Mouse (Mus musculus): Measurements from ENCODE around the gene Akr1b10. TPM values are rescaled to one million over a fixed set of nuclear protein-coding genes. Genes with fewer than 3 reads are reported as not detected.
A peak's percentile ranks its signal among the peaks of the same experiment; 100 is the strongest.
"Not testable (repeated sequence)": the region's sequence is repeated elsewhere in the genome, so short reads cannot be mapped to it uniquely, and the experiment has no call there.

Akr1b10 gene
- polyA plus RNA-seq, 1 experiment from 2014 or later: 13.7 TPM

- H3K9me3 ChIP-seq (replicated peaks): no peaks in the 10 kb centered on the region
- no peak overlapping the region for H3K27ac ChIP-seq (replicated peaks)
- WGBS: 54% methylated on average over 8 of the region's 8 CpGs
- no peaks in the 10 kb centered on the region for H3K27me3 ChIP-seq (replicated peaks)
- no peak for ATAC-seq (ENCODE audit: low FRiP score)
- H3K4me1 ChIP-seq: peaks cover 15% of the 10 kb centered on the region
- no peak overlapping the region for H3K4me3 ChIP-seq (replicated peaks)
- H3K9ac ChIP-seq (replicated peaks): no peak overlapping the region
- peak overlapping the region; percentile 66 for H3K4me2 ChIP-seq
- no peaks in the 10 kb centered on the region for H3K36me3 ChIP-seq
Observed at GRCm38 (mm10) chr6:34383401-34383800, 617 bp upstream of the Akr1b10 start.

GRCm38 (mm10) chr6:34384701-34385370 is 818 bp downstream of the Akr1b10 start:
- peak overlapping the region; percentile 41 for H3K4me3 ChIP-seq (replicated peaks)
- H3K27ac ChIP-seq (replicated peaks): peak overlapping the region; percentile 56; the same call in 1 of the 2 replicates
- peaks cover 15% of the 10 kb centered on the region for H3K4me1 ChIP-seq
- 4% methylated on average over 13 of the region's 13 CpGs for WGBS
- ATAC-seq (ENCODE audit: low FRiP score): peak; percentile 57; the same call in 1 of the 2 replicates
- no peaks in the 10 kb centered on the region for H3K36me3 ChIP-seq
- H3K9ac ChIP-seq (replicated peaks): peak overlapping the region; percentile 38; the same call in 1 of the 2 replicates
- H3K27me3 ChIP-seq (replicated peaks): no peaks in the 10 kb centered on the region
- H3K4me2 ChIP-seq: peak overlapping the region; percentile 66
- no peaks in the 10 kb centered on the region for H3K9me3 ChIP-seq (replicated peaks)

GRCm38 (mm10) chr6:34388420-34389156 is 4.6 kb downstream of the Akr1b10 start:
- Histone ChIP-seq H3K9ac (replicated peaks) (no peak overlapping the region), H3K4me3 (replicated peaks) (no peak overlapping the region), H3K36me3 (0 out of 2 replicates have a peak, but pooled peaks cover 3% of the 10 kb centered on the region), H3K27ac (replicated peaks) (no peak overlapping the region), H3K9me3 (replicated peaks) (no peaks in the 10 kb centered on the region), H3K4me1 (peaks cover 15% of the 10 kb centered on the region), H3K4me2 (no peak overlapping the region), H3K27me3 (replicated peaks) (no peaks in the 10 kb centered on the region)
- 86% methylated on average over 4 of the region's 4 CpGs for WGBS
- ATAC-seq (ENCODE audit: low FRiP score): no peak

- H3K4me1 ChIP-seq: no peaks in the 10 kb centered on the region
- no peak overlapping the region for H3K9ac ChIP-seq (replicated peaks)
- H3K9me3 ChIP-seq (replicated peaks): no peaks in the 10 kb centered on the region
- H3K27ac ChIP-seq (replicated peaks): no peak overlapping the region
- H3K36me3 ChIP-seq: no peaks in the 10 kb centered on the region
- WGBS: 82% methylated on average over 5 of the region's 5 CpGs
- ATAC-seq (ENCODE audit: low FRiP score): no peak
- H3K4me2 ChIP-seq: no peak overlapping the region
- no peaks in the 10 kb centered on the region for H3K27me3 ChIP-seq (replicated peaks)
- H3K4me3 ChIP-seq (replicated peaks): no peak overlapping the region
Observed at GRCm38 (mm10) chr6:34395897-34396296, 11.9 kb downstream of the Akr1b10 start.

- ATAC-seq (ENCODE audit: low FRiP score): no peak
- no peaks in the 10 kb centered on the region for H3K27me3 ChIP-seq (replicated peaks)
- H3K4me1 ChIP-seq: no peaks in the 10 kb centered on the region
- WGBS: 91% methylated on average over 6 of the region's 6 CpGs
- no peak overlapping the region for H3K27ac ChIP-seq (replicated peaks)
- no peak overlapping the region for H3K9ac ChIP-seq (replicated peaks)
- no peak overlapping the region for H3K4me3 ChIP-seq (replicated peaks)
- H3K9me3 ChIP-seq (replicated peaks): no peaks in the 10 kb centered on the region
- no peaks in the 10 kb centered on the region for H3K36me3 ChIP-seq
- H3K4me2 ChIP-seq: no peak overlapping the region
Observed at GRCm38 (mm10) chr6:34398431-34398830, 14.4 kb downstream of the Akr1b10 start.

GRCm38 (mm10) chr6:34399606-34400220 is 15.7 kb downstream of the Akr1b10 start:
- Histone ChIP-seq H3K9ac (replicated peaks) (no peak overlapping the region), H3K4me2 (no peak overlapping the region), H3K27me3 (replicated peaks) (no peaks in the 10 kb centered on the region), H3K27ac (replicated peaks) (no peak overlapping the region), H3K9me3 (replicated peaks) (no peaks in the 10 kb centered on the region), H3K36me3 (no peaks in the 10 kb centered on the region), H3K4me1 (no peaks in the 10 kb centered on the region), H3K4me3 (replicated peaks) (no peak overlapping the region)
- ATAC-seq (ENCODE audit: low FRiP score): no peak
- WGBS: 90% methylated on average over 13 of the region's 13 CpGs

GRCm38 (mm10) chr6:34400696-34401095 is 16.7 kb downstream of the Akr1b10 start:
- Histone ChIP-seq H3K27me3 (replicated peaks) (no peaks in the 10 kb centered on the region), H3K4me2 (no peak overlapping the region), H3K4me3 (replicated peaks) (no peak overlapping the region), H3K27ac (replicated peaks) (no peak overlapping the region), H3K9me3 (replicated peaks) (no peaks in the 10 kb centered on the region), H3K36me3 (no peaks in the 10 kb centered on the region), H3K4me1 (no peaks in the 10 kb centered on the region), H3K9ac (replicated peaks) (no peak overlapping the region)
- 85% methylated on average over 2 of the region's 2 CpGs for WGBS
- no peak for ATAC-seq (ENCODE audit: low FRiP score)

GRCm38 (mm10) chr6:34406746-34407145 is 22.7 kb downstream of the Akr1b10 start:
- 92% methylated on average over 4 of the region's 4 CpGs for WGBS
- no peak overlapping the region for H3K4me2 ChIP-seq
- H3K36me3 ChIP-seq: no peaks in the 10 kb centered on the region
- no peak for ATAC-seq (ENCODE audit: low FRiP score)
- H3K4me1 ChIP-seq: no peaks in the 10 kb centered on the region
- H3K9me3 ChIP-seq (replicated peaks): no peaks in the 10 kb centered on the region
- no peak overlapping the region for H3K9ac ChIP-seq (replicated peaks)
- H3K27ac ChIP-seq (replicated peaks): no peak overlapping the region
- H3K4me3 ChIP-seq (replicated peaks): no peak overlapping the region
- H3K27me3 ChIP-seq (replicated peaks): no peaks in the 10 kb centered on the region

- H3K27ac ChIP-seq (replicated peaks): no peak overlapping the region
- WGBS: 71% methylated on average over 10 of the region's 10 CpGs
- no peak overlapping the region for H3K9ac ChIP-seq (replicated peaks)
- no peaks in the 10 kb centered on the region for H3K4me1 ChIP-seq
- H3K4me2 ChIP-seq: no peak overlapping the region
- H3K36me3 ChIP-seq: no peaks in the 10 kb centered on the region
- H3K27me3 ChIP-seq (replicated peaks): no peaks in the 10 kb centered on the region
- H3K4me3 ChIP-seq (replicated peaks): no peak overlapping the region
- H3K9me3 ChIP-seq (replicated peaks): no peaks in the 10 kb centered on the region
- no peak for ATAC-seq (ENCODE audit: low FRiP score)
Observed at GRCm38 (mm10) chr6:34407403-34407802, 23.4 kb downstream of the Akr1b10 start.

GRCm38 (mm10) chr6:34412023-34412422 is 28.0 kb downstream of the Akr1b10 start, which contains the start of gene Akr1b7:
Gene Akr1b7 (plus strand): TSS chr6:34412334.
- H3K27me3 ChIP-seq (replicated peaks): no peaks in the 10 kb centered on the region
- ATAC-seq (ENCODE audit: low FRiP score): no peak
- H3K4me1 ChIP-seq: no peaks in the 10 kb centered on the region
- no peaks in the 10 kb centered on the region for H3K36me3 ChIP-seq
- 70% methylated on average over 6 of the region's 6 CpGs for WGBS
- H3K9ac ChIP-seq (replicated peaks): no peak within 1 kb of the TSS
- no peak within 1 kb of the TSS for H3K4me3 ChIP-seq (replicated peaks)
- no peaks in the 10 kb centered on the region for H3K9me3 ChIP-seq (replicated peaks)
- H3K4me2 ChIP-seq: no peak within 1 kb of the TSS
- no peak within 1 kb of the TSS for H3K27ac ChIP-seq (replicated peaks)

GRCm38 (mm10) chr6:34412688-34413087 is 28.7 kb downstream of the Akr1b10 start:
- WGBS: 72% methylated on average over 1 of the region's 1 CpGs
- no peaks in the 10 kb centered on the region for H3K36me3 ChIP-seq
- no peak overlapping the region for H3K27ac ChIP-seq (replicated peaks)
- H3K4me1 ChIP-seq: no peaks in the 10 kb centered on the region
- no peaks in the 10 kb centered on the region for H3K27me3 ChIP-seq (replicated peaks)
- no peaks in the 10 kb centered on the region for H3K9me3 ChIP-seq (replicated peaks)
- H3K4me3 ChIP-seq (replicated peaks): no peak overlapping the region
- no peak for ATAC-seq (ENCODE audit: low FRiP score)
- no peak overlapping the region for H3K4me2 ChIP-seq
- H3K9ac ChIP-seq (replicated peaks): no peak overlapping the region

- H3K4me2 ChIP-seq; H3K9ac ChIP-seq (replicated peaks); H3K4me3 ChIP-seq (replicated peaks); H3K27ac ChIP-seq (replicated peaks); H3K27me3 ChIP-seq (replicated peaks); H3K4me1 ChIP-seq; H3K9me3 ChIP-seq (replicated peaks); ATAC-seq (ENCODE audit: low FRiP score); H3K36me3 ChIP-seq: not testable (repeated sequence)
- WGBS: 77% methylated on average over 1 of the region's 1 CpGs
Observed at GRCm38 (mm10) chr6:34413386-34413785, 29.4 kb downstream of the Akr1b10 start.
